Comparison of ENCODE assay signal across 14 mouse cellular contexts in genomic region chr1:42230469-42231040, GRCm38 (mm10).
DNase-seq lines count a peak whose midpoint lies in the region; ATAC-seq and TF ChIP-seq lines count a peak whose summit lies in the region.
"Had no signal": no experiment of that assay in that cellular context is flagged by ENCODE, and none has a peak within 500 bp of the region (broad histone marks: within the 10 kb centered on the region; RNA-seq: fewer than 3 reads in every experiment).

No protein-coding gene starts in this region.

- DNase-seq in cerebellum, adult 2 months = no peak
- no peak for DNase-seq in hindbrain, embryonic 11.5 days (ENCODE audit: low spot score)
- DNase-seq in midbrain, embryonic 10.5 days (ENCODE audit: low spot score) = no peak
- DNase-seq in gastrocnemius, postnatal 10 days = no peak
- DNase-seq: heart, adult 11 months; kidney, postnatal 25 days; spleen, adult 18-20 months had no signal

- H3K9me3 ChIP-seq in hindbrain, embryonic 13.5 days = no peaks in the 10 kb centered on the region
- H3K9me3 ChIP-seq in hindbrain, embryonic 11.5 days (ENCODE audit: control insufficient read depth, low read length) = no peaks in the 10 kb centered on the region
- H3K9me3 ChIP-seq in midbrain, embryonic 16.5 days (replicated peaks; ENCODE audit: control insufficient read depth, low read length, poor library complexity, severe bottlenecking) = no peaks in the 10 kb centered on the region
- no peaks in the 10 kb centered on the region for H3K9me3 ChIP-seq in midbrain, embryonic 10.5 days (replicated peaks)
- H3K9me3 ChIP-seq: limb, embryonic 13.5 days had no signal

- H3K27ac ChIP-seq in cerebellum, adult 2 months (ENCODE audit: insufficient read depth, low read length) = no peak overlapping the region
- H3K27ac ChIP-seq in hindbrain, embryonic 13.5 days = no peak overlapping the region
- H3K27ac ChIP-seq in hindbrain, embryonic 11.5 days (ENCODE audit: low read depth, low read length) = no peak overlapping the region
- no peak overlapping the region; the same call in 1 of the 2 replicates for H3K27ac ChIP-seq in midbrain, embryonic 16.5 days (ENCODE audit: low read length)
- H3K27ac ChIP-seq in midbrain, embryonic 10.5 days (replicated peaks) = no peak overlapping the region
- H3K27ac ChIP-seq: limb, embryonic 13.5 days had no signal

- no peak overlapping the region for H3K4me2 ChIP-seq in hindbrain, embryonic 13.5 days
- H3K4me2 ChIP-seq in hindbrain, embryonic 11.5 days (replicated peaks; ENCODE audit: low read depth, low read length) = no peak overlapping the region
- H3K4me2 ChIP-seq in midbrain, embryonic 16.5 days (ENCODE audit: low read length) = peak overlapping the region; percentile 17; the same call in 1 of the 2 replicates
- H3K4me2 ChIP-seq: limb, embryonic 13.5 days had no signal

- no peak for TF ChIP-seq CTCF in cerebellum, adult 2 months (IDR thresholded peaks at IDR 0.05; ENCODE audit: borderline replicate concordance, insufficient read depth, low read depth, low read length)

- no peaks in the 10 kb centered on the region; the same call in 1 of the 2 replicates for H3K4me1 ChIP-seq in cerebellum, adult 2 months (ENCODE audit: control insufficient read depth, insufficient read depth, low read length)
- peaks cover 12% of the 10 kb centered on the region for H3K4me1 ChIP-seq in hindbrain, embryonic 13.5 days (replicated peaks)
- H3K4me1 ChIP-seq in hindbrain, embryonic 11.5 days (replicated peaks; ENCODE audit: control insufficient read depth, insufficient read depth, low read length) = no peaks in the 10 kb centered on the region
- H3K4me1 ChIP-seq in midbrain, embryonic 16.5 days (ENCODE audit: control insufficient read depth, insufficient read depth, low read length) = peaks cover 9% of the 10 kb centered on the region
- peaks cover 12% of the 10 kb centered on the region for H3K4me1 ChIP-seq in midbrain, embryonic 10.5 days
- H3K4me1 ChIP-seq: megakaryocyte, embryonic 14.5 days had no signal

- H3K27me3 ChIP-seq in cerebellum, adult 2 months (ENCODE audit: control insufficient read depth, insufficient read depth, low read length) = no peaks in the 10 kb centered on the region
- no peaks in the 10 kb centered on the region for H3K27me3 ChIP-seq in hindbrain, embryonic 13.5 days
- no peaks in the 10 kb centered on the region for H3K27me3 ChIP-seq in hindbrain, embryonic 11.5 days (ENCODE audit: control insufficient read depth, insufficient read depth, low read length)
- H3K27me3 ChIP-seq in midbrain, embryonic 16.5 days (ENCODE audit: control insufficient read depth, insufficient read depth, low read depth, low read length) = no peaks in the 10 kb centered on the region
- no peaks in the 10 kb centered on the region for H3K27me3 ChIP-seq in midbrain, embryonic 10.5 days (ENCODE audit: low read depth, poor library complexity, severe bottlenecking)
- H3K27me3 ChIP-seq: limb, embryonic 13.5 days; megakaryocyte, embryonic 14.5 days had no signal

- 2% methylated on average over 21 of the region's 21 CpGs for WGBS in cerebellum, adult 2 months
- WGBS in hindbrain, embryonic 13.5 days = 89% methylated on average over 21 of the region's 21 CpGs
- WGBS in hindbrain, embryonic 11.5 days = 94% methylated on average over 21 of the region's 21 CpGs
- 82% methylated on average over 21 of the region's 21 CpGs for WGBS in midbrain, embryonic 16.5 days
- WGBS in midbrain, embryonic 10.5 days = 92% methylated on average over 21 of the region's 21 CpGs

- H3K36me3 ChIP-seq in hindbrain, embryonic 13.5 days = no peaks in the 10 kb centered on the region
- H3K36me3 ChIP-seq in hindbrain, embryonic 11.5 days (ENCODE audit: control insufficient read depth, insufficient read depth, low read length) = no peaks in the 10 kb centered on the region
- no peaks in the 10 kb centered on the region for H3K36me3 ChIP-seq in midbrain, embryonic 16.5 days (ENCODE audit: control insufficient read depth, insufficient read depth, low read length)
- H3K36me3 ChIP-seq in midbrain, embryonic 10.5 days = no peaks in the 10 kb centered on the region
- H3K36me3 ChIP-seq: limb, embryonic 13.5 days had no signal

- TF ChIP-seq POLR2A in cerebellum, adult 2 months (IDR thresholded peaks at IDR 0.05; ENCODE audit: borderline replicate concordance, insufficient read depth, low read length) = no peak

- H3K4me3 ChIP-seq in cerebellum, adult 2 months (replicated peaks; ENCODE audit: insufficient read depth, low read depth, low read length) = peak overlapping the region; percentile 26
- H3K4me3 ChIP-seq in hindbrain, embryonic 13.5 days = no peak overlapping the region
- H3K4me3 ChIP-seq in hindbrain, embryonic 11.5 days (ENCODE audit: low read depth, low read length) = no peak overlapping the region
- H3K4me3 ChIP-seq in midbrain, embryonic 16.5 days (ENCODE audit: low read depth, low read length) = no peak overlapping the region
- H3K4me3 ChIP-seq in midbrain, embryonic 10.5 days = no peak overlapping the region
- H3K4me3 ChIP-seq: limb, embryonic 13.5 days; megakaryocyte, embryonic 14.5 days had no signal

- no peak overlapping the region for H3K9ac ChIP-seq in hindbrain, embryonic 13.5 days
- no peak overlapping the region for H3K9ac ChIP-seq in hindbrain, embryonic 11.5 days (ENCODE audit: low read depth, low read length)
- no peak overlapping the region for H3K9ac ChIP-seq in midbrain, embryonic 16.5 days (ENCODE audit: low read depth, low read length)
- H3K9ac ChIP-seq: limb, embryonic 13.5 days had no signal

- ATAC-seq in cerebellum, adult (ENCODE audit: insufficient number of reproducible peaks, low FRiP score, low TSS enrichment) = no peak
- ATAC-seq in hindbrain, embryonic 13.5 days (ENCODE audit: low FRiP score) = peak; percentile 47; the same call in 1 of the 2 replicates
- no peak for ATAC-seq in hindbrain, embryonic 11.5 days (ENCODE audit: low FRiP score)
- peak; percentile 63; the same call in 1 of the 2 replicates for ATAC-seq in midbrain, embryonic 16.5 days
- no peak for ATAC-seq in megakaryocyte-erythroid progenitor cell, adult 5-6 weeks (replicated peaks; ENCODE audit: low FRiP score, low TSS enrichment, poor library complexity, severe bottlenecking)
- ATAC-seq: activated CD4-positive, CD25-positive, alpha-beta regulatory T cell, adult 4 months had no signal

Comparison
In these comparisons a context has a peak if more than half of its experiments do, and no peak if none do; other contexts are left out.
1. ATAC-seq: peak in hindbrain, embryonic 13.5 days (single experiment) and midbrain, embryonic 16.5 days (single experiment); none in cerebellum, adult (single experiment), hindbrain, embryonic 11.5 days (single experiment) and megakaryocyte-erythroid progenitor cell, adult 5-6 weeks (single experiment).